Comparison of ENCODE assay signal across 23 mouse cellular contexts in the genomic region with DNA sequence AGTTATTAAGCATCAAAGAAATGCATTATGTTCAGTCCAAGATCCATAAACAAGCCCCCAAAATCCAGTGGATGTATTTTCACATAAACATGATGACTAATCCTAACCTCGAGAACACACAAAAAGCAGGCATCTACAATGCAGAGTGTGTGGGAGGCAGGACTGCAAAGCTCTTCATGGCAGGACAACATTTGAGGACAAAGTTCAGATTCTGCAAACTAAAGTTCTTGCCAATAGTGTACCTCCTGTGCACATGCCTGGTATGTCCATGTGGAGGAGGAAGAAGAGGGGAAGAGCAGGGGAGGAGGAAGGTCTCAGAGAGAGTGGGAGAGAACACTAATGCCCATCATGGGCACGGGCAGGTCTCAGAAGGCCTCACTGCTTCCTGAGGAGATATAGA.
DNase-seq lines count a peak whose midpoint lies in the region; ATAC-seq and TF ChIP-seq lines count a peak whose summit lies in the region.
"Had no signal": no experiment of that assay in that cellular context is flagged by ENCODE, and none has a peak within 500 bp of the region (broad histone marks: within the 10 kb centered on the region; RNA-seq: fewer than 3 reads in every experiment).

No protein-coding gene starts in this region.

- no peaks in the 10 kb centered on the region for H3K79me2 ChIP-seq in liver, adult 2 months (ENCODE audit: control insufficient read depth, insufficient read depth, low read length)

- H3K4me2 ChIP-seq in midbrain, embryonic 11.5 days: no peak overlapping the region
- H3K4me2 ChIP-seq in midbrain, postnatal 0 days (ENCODE audit: low read depth, low read length, poor library complexity, severe bottlenecking): no peak overlapping the region
- H3K4me2 ChIP-seq in intestine, embryonic 16.5 days (ENCODE audit: low read depth, low read length): no peak overlapping the region
- H3K4me2 ChIP-seq: embryonic facial prominence, embryonic 13.5 days; forebrain, embryonic 13.5 days; heart, embryonic 11.5 days; heart, embryonic 15.5 days had no signal

- no peak overlapping the region for H3K9ac ChIP-seq in liver, adult 2 months (ENCODE audit: low read depth, low read length)
- no peak overlapping the region for H3K9ac ChIP-seq in midbrain, embryonic 11.5 days (ENCODE audit: low read length)
- no peak overlapping the region for H3K9ac ChIP-seq in midbrain, postnatal 0 days (replicated peaks; ENCODE audit: low read length, poor library complexity, severe bottlenecking)
- no peak overlapping the region for H3K9ac ChIP-seq in intestine, embryonic 16.5 days (ENCODE audit: low read depth, low read length)
- H3K9ac ChIP-seq: embryonic facial prominence, embryonic 13.5 days; forebrain, embryonic 13.5 days; forebrain, postnatal 0 days; heart, embryonic 15.5 days had no signal

- H3K4me3 ChIP-seq in liver, adult 2 months (ENCODE audit: insufficient read depth, low read depth, low read length): no peak overlapping the region
- no peak overlapping the region for H3K4me3 ChIP-seq in midbrain, embryonic 11.5 days (ENCODE audit: low read depth, low read length)
- no peak overlapping the region for H3K4me3 ChIP-seq in midbrain, postnatal 0 days (ENCODE audit: low read depth, low read length)
- H3K4me3 ChIP-seq in intestine, embryonic 16.5 days (ENCODE audit: low read length): no peak overlapping the region
- H3K4me3 ChIP-seq: embryonic facial prominence, embryonic 13.5 days; forebrain, embryonic 13.5 days; heart, adult 2 months; heart, embryonic 15.5 days had no signal

- DNase-seq in liver, adult 2 months (ENCODE audit: extremely low read depth, low read depth, low spot score): peak; percentile 92
- DNase-seq in liver: no peak
- DNase-seq in midbrain, embryonic 11.5 days (ENCODE audit: low spot score, missing footprints): peak; percentile 12
- no peak for DNase-seq in midbrain, postnatal 0 days (ENCODE audit: low spot score)
- DNase-seq in neural tube, embryonic 10.5 days (ENCODE audit: extremely low spot score, low spot score): no peak
- no peak for DNase-seq in thymus, postnatal 25 days
- DNase-seq: adrenal gland, adult 2 months; adrenal gland, postnatal 25 days; cerebellum, adult 18-20 months; cerebellum, adult 9-11 months; cerebellum, postnatal 36 days; forebrain, postnatal 0 days; gastrocnemius, postnatal 14 days; heart, adult 2 months; heart, postnatal 14 days had no signal

- TF ChIP-seq CTCF in liver, adult 2 months (IDR thresholded peaks at IDR 0.05; ENCODE audit: low read depth, low read length): no peak
- TF ChIP-seq CTCF in midbrain, postnatal 0 days (IDR thresholded peaks at IDR 0.05): no peak

- peaks cover 18% of the 10 kb centered on the region for H3K4me1 ChIP-seq in liver, adult 2 months (ENCODE audit: control insufficient read depth, insufficient read depth, low read length)
- H3K4me1 ChIP-seq in midbrain, embryonic 11.5 days (ENCODE audit: control insufficient read depth, insufficient read depth, low read length): no peaks in the 10 kb centered on the region
- H3K4me1 ChIP-seq in midbrain, postnatal 0 days (ENCODE audit: insufficient read depth, low read length): no peaks in the 10 kb centered on the region; the same call in 1 of the 2 replicates
- peaks cover 40% of the 10 kb centered on the region for H3K4me1 ChIP-seq in intestine, embryonic 16.5 days (ENCODE audit: control insufficient read depth, insufficient read depth, low read length)

- TF ChIP-seq POLR2A in liver, adult 2 months (IDR thresholded peaks at IDR 0.05; ENCODE audit: extremely low read depth, insufficient read depth, low read length): no peak

- peak overlapping the region; percentile 33 for H3K27ac ChIP-seq in liver, adult 2 months (replicated peaks; ENCODE audit: insufficient read depth, low read depth, low read length)
- H3K27ac ChIP-seq in midbrain, embryonic 11.5 days (ENCODE audit: low read depth, low read length): no peak overlapping the region
- no peak overlapping the region for H3K27ac ChIP-seq in midbrain, postnatal 0 days (ENCODE audit: low read depth, low read length)
- no peak overlapping the region for H3K27ac ChIP-seq in intestine, embryonic 16.5 days (ENCODE audit: low read length)
- H3K27ac ChIP-seq: embryonic facial prominence, embryonic 13.5 days; forebrain, embryonic 13.5 days; heart, adult 2 months; heart, embryonic 15.5 days had no signal

- no peaks in the 10 kb centered on the region for H3K27me3 ChIP-seq in liver, adult 2 months (ENCODE audit: control insufficient read depth, insufficient read depth, low read length)
- H3K27me3 ChIP-seq in midbrain, embryonic 11.5 days (ENCODE audit: control insufficient read depth, insufficient read depth, low read length): no peaks in the 10 kb centered on the region
- no peaks in the 10 kb centered on the region for H3K27me3 ChIP-seq in midbrain, postnatal 0 days (ENCODE audit: insufficient read depth, low read length)
- H3K27me3 ChIP-seq in intestine, embryonic 16.5 days (replicated peaks; ENCODE audit: control insufficient read depth, insufficient read depth, low read length): no peaks in the 10 kb centered on the region
- H3K27me3 ChIP-seq: CH12.LX; embryonic facial prominence, embryonic 13.5 days; forebrain, embryonic 13.5 days; heart, embryonic 15.5 days; Patski had no signal

- H3K36me3 ChIP-seq in liver, adult 2 months (ENCODE audit: control insufficient read depth, insufficient read depth, low read length): no peaks in the 10 kb centered on the region
- no peaks in the 10 kb centered on the region for H3K36me3 ChIP-seq in midbrain, embryonic 11.5 days (ENCODE audit: control insufficient read depth, insufficient read depth, low read length)
- no peaks in the 10 kb centered on the region for H3K36me3 ChIP-seq in midbrain, postnatal 0 days (ENCODE audit: insufficient read depth, low read length)
- H3K36me3 ChIP-seq in intestine, embryonic 16.5 days (ENCODE audit: control insufficient read depth, insufficient read depth, low read length): no peaks in the 10 kb centered on the region
- H3K36me3 ChIP-seq: embryonic facial prominence, embryonic 13.5 days; heart, embryonic 15.5 days had no signal

- H3K9me3 ChIP-seq in midbrain, embryonic 11.5 days (ENCODE audit: control insufficient read depth, low read length): no peaks in the 10 kb centered on the region
- no peaks in the 10 kb centered on the region for H3K9me3 ChIP-seq in midbrain, postnatal 0 days (ENCODE audit: low read length)
- H3K9me3 ChIP-seq in intestine, embryonic 16.5 days (ENCODE audit: control insufficient read depth, low read length): no peaks in the 10 kb centered on the region
- H3K9me3 ChIP-seq: embryonic facial prominence, embryonic 13.5 days; forebrain, embryonic 13.5 days; heart, embryonic 15.5 days had no signal

- ATAC-seq in midbrain, embryonic 11.5 days (ENCODE audit: low FRiP score): no peak
- ATAC-seq in midbrain, postnatal 0 days (ENCODE audit: low FRiP score): no peak
- ATAC-seq in intestine, embryonic 16.5 days: peak; percentile 47; the same call in 1 of the 2 replicates
- ATAC-seq: activated CD4-positive, CD25-positive, alpha-beta regulatory T cell, adult 4 months; forebrain, embryonic 13.5 days; forebrain, postnatal 0 days; Patski had no signal

- 14% methylated on average over 2 of the region's 2 CpGs for WGBS in liver, adult 2 months
- WGBS in midbrain, embryonic 11.5 days: 87% methylated on average over 2 of the region's 2 CpGs
- WGBS in midbrain, postnatal 0 days: 85% methylated on average over 2 of the region's 2 CpGs
- 61% methylated on average over 2 of the region's 2 CpGs for WGBS in intestine, embryonic 16.5 days

Comparison
In these comparisons a context has a peak if more than half of its experiments do, and no peak if none do; other contexts are left out.
1. DNase-seq: peak in liver, adult 2 months (single experiment) and midbrain, embryonic 11.5 days (single experiment); none in liver (single experiment), midbrain, postnatal 0 days (single experiment), neural tube, embryonic 10.5 days (single experiment) and thymus, postnatal 25 days (single experiment).